Mouse (Mus musculus) myocyte (in vitro differentiated cells): ENCODE results near the gene Xylt1. TPM values are rescaled to one million over a fixed set of nuclear protein-coding genes. Genes with fewer than 3 reads are reported as not detected.

Source experiments
- H3K27me3 ChIP-seq: one replicate; pipeline ENCODE4 v1.6.1; 2011; ENCODE audit not compliant: control insufficient read depth, insufficient read depth, insufficient read length
- H3K36me3 ChIP-seq: one replicate; pipeline ENCODE4 v1.6.1; 2011; ENCODE audit not compliant: control insufficient read depth, insufficient read depth
- H3K4me2 ChIP-seq: one replicate; pipeline ENCODE4 v1.6.1; 2011; ENCODE audit warnings: low read depth, control low read depth
- H3K4me3 ChIP-seq: one replicate; pipeline ENCODE4 v1.5.1; 2011; ENCODE audit warnings: mild to moderate bottlenecking, control low read depth, moderate library complexity
- H3K79me2 ChIP-seq: one replicate; pipeline ENCODE4 v1.6.1; 2011; ENCODE audit not compliant: control insufficient read depth, insufficient read depth
- H3ac ChIP-seq: one replicate; pipeline ENCODE4 v1.6.1; 2011; ENCODE audit not compliant: control insufficient read depth, insufficient read length
- CEBPB ChIP-seq: IDR thresholded peaks from 2 replicates; pipeline ENCODE4 v1.6.1; 2011; ENCODE audit warnings: mild to moderate bottlenecking, moderate library complexity; ENCODE audit not compliant: poor library complexity, insufficient read depth, severe bottlenecking
- E2F4 ChIP-seq: IDR thresholded peaks from one replicate; pipeline ENCODE4 v1.6.1; 2011; ENCODE audit warnings: mild to moderate bottlenecking, control low read depth, moderate library complexity; ENCODE audit not compliant: insufficient read depth
- MAX ChIP-seq: IDR thresholded peaks from one replicate; pipeline ENCODE4 v1.6.1; 2011; ENCODE audit warnings: low read depth, mild to moderate bottlenecking, control low read depth
- MYOD1 ChIP-seq, 3 experiments: IDR thresholded peaks; one replicate each; pipeline ENCODE4 v1.6.1; 2011; ENCODE audit warnings: control low read depth in 2 of 3, low read depth in 2 of 3, mild to moderate bottlenecking in 2 of 3, moderate library complexity in 1 of 3; ENCODE audit not compliant: insufficient read length in 2 of 3, control insufficient read depth in 1 of 3
- MYOG ChIP-seq, 3 experiments: IDR thresholded peaks; one replicate each; pipeline ENCODE4 v1.6.1; 2011; ENCODE audit warnings: control low read depth in 2 of 3, low read depth in 2 of 3, mild to moderate bottlenecking in 2 of 3; ENCODE audit not compliant: insufficient read length in 2 of 3, control insufficient read depth in 1 of 3, insufficient read depth in 1 of 3
- POLR2A ChIP-seq: IDR thresholded peaks from one replicate; pipeline ENCODE4 v1.6.1; 2011; ENCODE audit warnings: low read depth, mild to moderate bottlenecking, control low read depth, moderate library complexity; ENCODE audit not compliant: insufficient read length
- POLR2AphosphoS2 ChIP-seq: IDR thresholded peaks from one replicate; pipeline ENCODE4 v1.6.1; 2011; ENCODE audit warnings: low read depth, control low read depth; ENCODE audit not compliant: insufficient read length
- REST ChIP-seq: IDR thresholded peaks from one replicate; pipeline ENCODE4 v1.6.1; 2011; ENCODE audit warnings: mild to moderate bottlenecking, control low read depth, moderate library complexity; ENCODE audit not compliant: insufficient read depth, insufficient read length
- SRF ChIP-seq: IDR thresholded peaks from one replicate; pipeline ENCODE4 v1.6.1; 2011; ENCODE audit warnings: low read depth; ENCODE audit not compliant: control insufficient read depth, insufficient read length
- TCF12 ChIP-seq: IDR thresholded peaks from one replicate; pipeline ENCODE4 v1.6.1; 2011; ENCODE audit warnings: mild to moderate bottlenecking, control low read depth; ENCODE audit not compliant: poor library complexity, insufficient read depth, severe bottlenecking
- TCF3 ChIP-seq: IDR thresholded peaks from one replicate; pipeline ENCODE4 v1.6.1; 2011; ENCODE audit warnings: low read depth, control low read depth; ENCODE audit not compliant: insufficient read length
- USF1 ChIP-seq: IDR thresholded peaks from one replicate; pipeline ENCODE4 v1.6.1; 2011; ENCODE audit warnings: low read depth, mild to moderate bottlenecking, control low read depth, moderate library complexity
- polyA plus RNA-seq: library from polyadenylated mRNA; unstranded; fragments of >200 nt; fragmentation: generic; extraction: Trizol; gene quantifications from one replicate; pipeline ENCODE4 v1.2.1, GENCODE M21; 2012; ENCODE audit warnings: missing spikeins

Xylt1 gene
- polyA plus RNA-seq, 1 experiment, result not detected

GRCm38 (mm10) chr7:117655732-117656131 lies 275.0 kb downstream of the Xylt1 start:
- H3ac ChIP-seq, result no peak overlapping the region
- H3K27me3 ChIP-seq, result no peaks in the 10 kb centered on the region
- H3K4me2 ChIP-seq, result no peak overlapping the region
- no peak overlapping the region for H3K4me3 ChIP-seq
- no peak for TF ChIP-seq POLR2A
- no peak for TF ChIP-seq E2F4
- TF ChIP-seq TCF12, result no peak
- TF ChIP-seq MYOD1 (IDR thresholded peaks at IDR 0.05; ENCODE audit: control insufficient read depth in 1 of 3, insufficient read length in 2 of 3, low read depth in 2 of 3), result no peak
- TF ChIP-seq MAX, result no peak
- no peak for TF ChIP-seq REST
- TF ChIP-seq POLR2AphosphoS2, result no peak
- TF ChIP-seq MYOG (IDR thresholded peaks at IDR 0.05; ENCODE audit: control insufficient read depth in 1 of 3, insufficient read depth in 1 of 3, insufficient read length in 2 of 3, low read depth in 2 of 3), result no peak
- no peak for TF ChIP-seq USF1
- no peak for TF ChIP-seq CEBPB
- no peak for TF ChIP-seq TCF3
- no peak for TF ChIP-seq SRF
- H3K79me2 ChIP-seq, result no peaks in the 10 kb centered on the region
- no peaks in the 10 kb centered on the region for H3K36me3 ChIP-seq

GRCm38 (mm10) chr7:117658180-117658579 lies 277.4 kb downstream of the Xylt1 start:
- H3K36me3 ChIP-seq, result no peaks in the 10 kb centered on the region
- H3ac ChIP-seq, result no peak overlapping the region
- TF ChIP-seq MYOG (IDR thresholded peaks at IDR 0.05; ENCODE audit: control insufficient read depth in 1 of 3, insufficient read depth in 1 of 3, insufficient read length in 2 of 3, low read depth in 2 of 3), result no peak
- no peak for TF ChIP-seq E2F4
- no peak for TF ChIP-seq CEBPB
- no peak for TF ChIP-seq USF1
- no peak for TF ChIP-seq POLR2A
- no peak for TF ChIP-seq POLR2AphosphoS2
- TF ChIP-seq SRF, result no peak
- no peak for TF ChIP-seq TCF3
- H3K4me2 ChIP-seq, result no peak overlapping the region
- no peaks in the 10 kb centered on the region for H3K79me2 ChIP-seq
- H3K4me3 ChIP-seq, result no peak overlapping the region
- H3K27me3 ChIP-seq, result no peaks in the 10 kb centered on the region

GRCm38 (mm10) chr7:117658739-117659138 lies 278.0 kb downstream of the Xylt1 start:
- no peaks in the 10 kb centered on the region for H3K27me3 ChIP-seq
- no peaks in the 10 kb centered on the region for H3K36me3 ChIP-seq
- H3K4me3 ChIP-seq, result no peak overlapping the region
- TF ChIP-seq TCF3 (no peak), POLR2AphosphoS2 (no peak), MYOD1 (IDR thresholded peaks at IDR 0.05; ENCODE audit: control insufficient read depth in 1 of 3, insufficient read length in 2 of 3, low read depth in 2 of 3) (no peak)
- no peaks in the 10 kb centered on the region for H3K79me2 ChIP-seq
- no peak overlapping the region for H3K4me2 ChIP-seq
- no peak overlapping the region for H3ac ChIP-seq

- no peak overlapping the region for H3ac ChIP-seq
- no peaks in the 10 kb centered on the region for H3K27me3 ChIP-seq
- H3K36me3 ChIP-seq, result no peaks in the 10 kb centered on the region
- no peaks in the 10 kb centered on the region for H3K79me2 ChIP-seq
- H3K4me2 ChIP-seq, result no peak overlapping the region
- H3K4me3 ChIP-seq, result no peak overlapping the region
- no peak for TF ChIP-seq CEBPB
These were observed 286.5 kb downstream of the Xylt1 start for GRCm38 (mm10) chr7:117667286-117667685.

- no peaks in the 10 kb centered on the region for H3K79me2 ChIP-seq
- H3K4me2 ChIP-seq, result no peak overlapping the region
- no peak overlapping the region for H3ac ChIP-seq
- no peaks in the 10 kb centered on the region for H3K36me3 ChIP-seq
- no peak overlapping the region for H3K4me3 ChIP-seq
- no peak for TF ChIP-seq POLR2A
- no peak for TF ChIP-seq CEBPB
- no peak for TF ChIP-seq MYOG (IDR thresholded peaks at IDR 0.05; ENCODE audit: control insufficient read depth in 1 of 3, insufficient read depth in 1 of 3, insufficient read length in 2 of 3, low read depth in 2 of 3)
- no peak for TF ChIP-seq MAX
- TF ChIP-seq REST, result no peak
- TF ChIP-seq TCF12, result no peak
- TF ChIP-seq E2F4, result no peak
- no peak for TF ChIP-seq POLR2AphosphoS2
- H3K27me3 ChIP-seq, result no peaks in the 10 kb centered on the region
These were observed 287.4 kb downstream of the Xylt1 start for GRCm38 (mm10) chr7:117668226-117668625.

- Histone ChIP-seq H3K4me3 (no peak overlapping the region), H3ac (no peak overlapping the region), H3K36me3 (no peaks in the 10 kb centered on the region), H3K4me2 (no peak overlapping the region), H3K27me3 (no peaks in the 10 kb centered on the region), H3K79me2 (no peaks in the 10 kb centered on the region)
- no peak for TF ChIP-seq POLR2A
These were observed 291.4 kb downstream of the Xylt1 start for GRCm38 (mm10) chr7:117672121-117672591.
